Mouse (Mus musculus) heart, adult 18-20 months (tissue): ENCODE data around the gene Grin2a. TPM values are rescaled to one million over a fixed set of nuclear protein-coding genes. Genes with fewer than 3 reads are reported as not detected.
"Not testable (repeated sequence)": the region's sequence is repeated elsewhere in the genome, so short reads cannot be mapped to it uniquely, and the experiment has no call there.

ENCODE experiments used
- DNase-seq, 2 experiments: peaks; one replicate each; pipeline ENCODE4 v3.0.0; 2021 to 2022; ENCODE audit warnings: mixed read lengths in 1 of 2
- total RNA-seq, 2 experiments: library from RNA; stranded (reverse); gene quantifications; 2 replicates each; pipeline ENCODE4 v1.2.3; 2021

Grin2a gene
- total RNA-seq, 2 experiments from 2014 or later, result 0.23 to 0.25 TPM

- no peak for DNase-seq
These were observed 371.0 kb downstream of the Grin2a start for GRCm38 (mm10) chr16:9624346-9624745.

DNA sequence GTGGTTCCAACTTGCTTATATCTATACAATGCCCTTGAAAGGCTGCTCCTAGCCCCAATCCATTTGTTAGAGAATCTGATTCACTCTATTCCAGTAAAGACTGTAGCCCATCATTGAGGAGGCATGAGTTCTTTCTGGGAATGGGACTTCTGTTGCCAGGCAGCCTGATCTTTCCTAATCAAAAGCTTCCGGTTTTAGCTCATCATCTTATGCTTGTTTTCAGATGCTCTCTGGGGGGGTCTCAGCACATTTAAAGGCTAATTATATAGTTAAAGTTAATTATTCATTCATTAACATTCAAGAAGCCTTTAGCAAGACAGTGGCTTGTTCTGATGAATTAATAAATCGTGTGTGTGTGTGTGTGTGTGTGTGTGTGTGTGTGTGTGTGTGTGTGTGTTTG, 377.2 kb downstream of the Grin2a start:
- no peak for DNase-seq

- DNase-seq, result no peak
These were observed 378.1 kb downstream of the Grin2a start for GRCm38 (mm10) chr16:9617215-9617614.

DNA sequence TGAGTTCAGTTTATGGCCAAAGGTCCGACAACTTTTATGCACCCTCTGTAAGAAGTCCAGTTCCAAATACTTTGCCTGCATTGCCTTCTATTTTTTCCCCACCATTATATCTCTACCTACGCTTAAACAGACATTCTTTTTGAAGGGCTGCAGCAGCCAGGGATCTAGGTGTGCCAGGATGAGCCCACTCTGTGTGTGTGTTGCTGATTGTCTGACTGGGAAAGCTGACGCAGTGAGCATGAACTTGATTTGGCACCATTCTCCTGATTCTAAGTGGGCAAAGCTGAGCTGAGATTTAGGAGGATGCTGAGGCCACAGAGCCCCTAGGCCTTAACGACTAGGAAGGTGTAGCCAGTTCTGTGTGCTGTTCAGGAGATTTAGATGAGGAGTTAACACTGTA, 378.6 kb downstream of the Grin2a start:
- DNase-seq, result no peak

DNA sequence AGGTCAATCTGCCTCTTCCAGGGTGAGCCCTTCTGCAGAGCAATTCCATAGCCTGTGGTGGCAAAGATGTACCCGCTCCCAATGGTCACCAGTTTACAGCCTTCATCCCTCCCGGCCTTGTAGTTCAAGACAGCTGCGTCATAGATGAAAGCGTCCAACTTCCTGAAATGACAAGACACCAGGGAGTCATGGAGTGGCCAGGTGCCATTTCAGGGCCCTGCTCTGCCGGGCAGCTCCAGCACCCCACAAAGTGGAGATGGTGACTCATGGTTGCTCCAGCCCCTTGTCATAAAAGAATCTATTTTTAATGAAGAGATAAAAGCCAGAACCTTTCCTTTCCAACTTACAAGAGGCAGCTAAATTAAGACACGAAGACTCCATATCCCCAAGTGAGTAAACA, 382.8 kb downstream of the Grin2a start:
- not testable (repeated sequence) for DNase-seq

DNA sequence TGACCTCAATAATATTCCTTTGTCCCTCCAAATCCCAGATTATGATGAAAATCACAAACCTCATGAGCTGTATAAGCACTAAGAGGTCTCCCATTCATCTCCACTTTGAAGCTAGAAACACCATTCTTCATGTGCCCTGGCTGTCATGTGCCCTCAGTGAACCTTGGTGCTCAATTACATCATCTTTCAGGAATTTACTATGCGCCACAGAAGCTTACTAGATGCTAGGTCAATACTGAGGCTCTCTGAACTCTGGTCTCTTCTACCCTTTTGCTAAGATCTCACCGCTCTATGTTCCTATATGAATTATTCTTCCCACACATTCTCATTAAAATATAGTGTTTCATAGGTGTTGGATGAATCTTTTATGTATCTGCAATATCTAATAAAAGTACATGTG, 387.9 kb downstream of the Grin2a start:
- DNase-seq, result no peak

DNA sequence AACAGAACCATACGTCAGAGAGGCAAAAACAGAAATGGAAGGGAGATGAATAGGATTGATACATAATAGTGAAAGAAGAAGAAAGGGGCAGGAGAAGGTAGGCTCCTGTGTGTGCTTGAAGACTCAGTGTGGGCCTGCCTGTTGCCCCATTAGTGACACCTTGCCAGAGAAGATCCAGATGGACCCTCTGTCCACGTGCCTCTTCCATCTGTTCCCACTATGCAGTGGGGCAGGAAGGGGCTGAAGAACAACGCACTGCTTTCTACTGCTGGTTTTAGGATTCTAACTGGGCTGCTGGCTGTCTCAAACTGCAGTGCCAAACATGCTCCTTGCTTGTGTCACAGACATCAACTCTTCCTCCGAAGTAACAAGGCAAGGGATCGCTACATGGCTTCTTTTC, 391.4 kb downstream of the Grin2a start:
- no peak for DNase-seq

DNA sequence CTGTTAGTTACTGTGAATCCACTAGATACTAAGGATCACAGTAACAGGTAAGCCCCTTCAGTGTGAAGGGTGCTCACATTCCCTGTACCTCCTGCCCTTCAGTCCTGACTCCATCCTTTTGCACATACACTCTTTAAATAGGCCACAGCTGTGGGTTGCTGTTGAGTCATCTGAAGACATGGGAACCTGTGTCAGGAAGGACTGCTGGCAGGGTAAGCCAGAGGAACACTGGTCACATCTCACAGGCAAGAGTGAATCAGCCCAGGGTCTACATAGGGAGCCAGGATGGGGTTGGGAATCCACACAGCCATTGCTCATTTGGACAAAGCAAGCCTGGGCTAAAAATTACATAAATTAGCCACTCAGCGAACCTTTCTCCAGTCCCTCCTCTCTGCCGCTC, 392.8 kb downstream of the Grin2a start:
- no peak for DNase-seq

- no peak for DNase-seq
These were observed 406.2 kb downstream of the Grin2a start for GRCm38 (mm10) chr16:9589176-9589575.

- DNase-seq, result no peak
These were observed 406.9 kb downstream of the Grin2a start for GRCm38 (mm10) chr16:9588431-9588830.

GRCm38 (mm10) chr16:9583981-9584380, 411.4 kb downstream of the Grin2a start:
- DNase-seq, result no peak

- DNase-seq, result no peak
These were observed 423.6 kb downstream of the Grin2a start for GRCm38 (mm10) chr16:9571793-9572192.

GRCm38 (mm10) chr16:9567286-9567685, 428.1 kb downstream of the Grin2a start:
- DNase-seq, result no peak

GRCm38 (mm10) chr16:9561816-9562215, 433.5 kb downstream of the Grin2a start:
- no peak for DNase-seq

DNA sequence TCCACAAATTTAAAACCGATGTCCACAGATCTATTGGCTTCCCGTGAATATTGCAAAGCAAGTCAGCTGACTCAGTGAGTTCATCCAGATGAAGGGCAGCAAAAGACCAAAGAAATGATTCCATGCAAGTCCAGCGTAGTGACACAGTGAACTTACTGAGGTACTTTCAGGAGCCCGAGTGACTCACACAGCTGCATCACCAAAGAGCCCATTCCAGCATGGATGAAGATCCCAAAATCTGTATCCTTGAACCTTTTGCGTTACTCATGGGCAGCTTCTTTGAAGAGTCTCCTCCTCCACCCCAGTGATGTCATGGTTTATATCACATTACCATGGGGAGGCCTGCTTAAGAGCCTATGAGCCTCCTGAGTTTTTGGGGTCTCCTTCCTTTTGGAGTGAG, 460.2 kb downstream of the Grin2a start:
- no peak for DNase-seq

- no peak for DNase-seq
These were observed 461.6 kb downstream of the Grin2a start for GRCm38 (mm10) chr16:9533564-9534332.

DNA sequence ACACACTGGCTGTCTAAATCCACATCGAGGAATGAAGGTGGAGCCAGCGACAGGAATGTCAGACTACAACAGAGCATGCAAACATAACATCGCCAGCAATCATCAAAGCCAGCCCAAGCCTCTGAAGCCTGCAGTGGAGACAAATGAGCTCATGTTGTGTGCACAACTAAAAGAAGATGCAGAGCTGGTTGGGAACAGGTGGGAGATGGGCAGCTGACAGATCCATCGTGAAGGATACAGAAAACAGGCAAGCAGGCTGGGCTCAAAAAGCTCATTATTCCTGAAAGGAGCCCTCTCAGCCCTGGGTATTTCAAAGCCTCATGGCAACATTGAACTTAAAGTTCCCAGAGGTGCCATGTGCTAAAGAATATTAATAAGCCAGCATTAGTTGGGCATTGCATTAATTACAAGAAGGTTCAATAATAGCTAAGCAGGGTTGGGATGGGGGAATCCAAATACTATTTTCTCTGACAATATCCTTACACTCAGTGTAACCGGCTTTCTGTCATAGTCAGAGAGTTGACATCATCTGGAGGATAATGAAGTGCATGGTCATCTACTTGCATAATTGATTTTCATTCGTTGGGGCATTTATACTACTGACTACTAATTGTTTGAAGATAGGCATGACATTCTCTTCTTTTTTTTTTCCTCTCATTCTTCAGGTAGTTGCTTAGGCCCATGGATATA, 462.4 kb downstream of the Grin2a start:
- no peak for DNase-seq

GRCm38 (mm10) chr16:9527214-9527613, 468.1 kb downstream of the Grin2a start:
- DNase-seq, result no peak

DNA sequence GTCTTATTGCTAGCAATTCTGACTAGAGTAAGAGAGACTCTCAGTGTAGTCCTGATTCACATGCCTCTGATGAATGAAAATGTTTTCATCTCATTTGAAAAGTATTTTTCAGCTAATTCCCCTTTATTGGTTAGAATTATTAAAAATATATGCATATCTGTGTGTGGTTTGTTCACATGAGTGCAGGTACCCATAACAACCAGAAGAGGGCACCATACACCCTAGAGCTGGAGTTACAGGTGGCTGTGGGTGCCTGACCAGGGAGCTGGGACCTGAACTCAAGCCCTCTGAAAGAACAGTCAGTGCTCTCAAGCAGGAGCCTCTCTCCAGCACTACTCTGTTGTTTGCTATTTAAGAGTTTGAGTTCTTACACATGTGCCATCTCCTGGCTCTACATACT, 472.0 kb downstream of the Grin2a start:
- no peak for DNase-seq
